Mouse (Mus musculus): ENCODE data around the gene Fibin. TPM values are rescaled to one million over a fixed set of nuclear protein-coding genes. Genes with fewer than 3 reads are reported as not detected.

The Fibin gene
- total and polyA plus RNA-seq, 3 experiments: not detected

GRCm38 (mm10) chr2:110316116-110316883 lies 46.7 kb downstream of the Fibin start:
- Histone ChIP-seq H3K4me2 (ENCODE audit: insufficient read depth, low read depth, poor library complexity, severe bottlenecking) (no peak overlapping the region), H3K9me3 (replicated peaks; ENCODE audit: low read length) (peaks cover 23% of the 10 kb centered on the region)
- TF ChIP-seq ZKSCAN1 (IDR thresholded peaks at IDR 0.05; ENCODE audit: borderline replicate concordance, low read depth, low read length): no peak
- no peak for TF ChIP-seq PAX5 (IDR thresholded peaks at IDR 0.05; ENCODE audit: low read length)
- no peak for TF ChIP-seq POLR2AphosphoS2 (IDR thresholded peaks at IDR 0.05; ENCODE audit: low read depth, low read length)
- no peak for TF ChIP-seq TCF12 (IDR thresholded peaks at IDR 0.05; ENCODE audit: low read depth, low read length)
- TF ChIP-seq MYC (IDR thresholded peaks at IDR 0.05; ENCODE audit: low read depth, low read length): no peak
- no peak for TF ChIP-seq HCFC1 (IDR thresholded peaks at IDR 0.05; ENCODE audit: low read depth, low read length)
- no peak for TF ChIP-seq JUN (IDR thresholded peaks at IDR 0.05; ENCODE audit: insufficient read depth, low read depth, low read length)
- no peak for TF ChIP-seq ELF1 (IDR thresholded peaks at IDR 0.05; ENCODE audit: low read depth, low read length)
- TF ChIP-seq SIN3A (IDR thresholded peaks at IDR 0.05; ENCODE audit: low read length): no peak
- no peak for TF ChIP-seq EP300 (IDR thresholded peaks at IDR 0.05; ENCODE audit: low read length)
- no peak for TF ChIP-seq ETS1 (conservative IDR thresholded peaks at IDR 0.05; ENCODE audit: low read depth, low read length)
- no peak for TF ChIP-seq GABPA (IDR thresholded peaks at IDR 0.05; ENCODE audit: insufficient replicate concordance, low read depth, low read length)
- no peak for TF ChIP-seq POLR2A (IDR thresholded peaks at IDR 0.05; ENCODE audit: low read depth, low read length)
- TF ChIP-seq USF2 (conservative IDR thresholded peaks at IDR 0.05; ENCODE audit: low read depth, low read length): no peak
- TF ChIP-seq USF1 (IDR thresholded peaks at IDR 0.05; ENCODE audit: low read depth, low read length): no peak
- no peak for TF ChIP-seq CHD2 (IDR thresholded peaks at IDR 0.05; ENCODE audit: low read length)
- no peak for TF ChIP-seq MXI1 (IDR thresholded peaks at IDR 0.05; ENCODE audit: low read depth, low read length)
- no peak for TF ChIP-seq KAT2A (IDR thresholded peaks at IDR 0.05; ENCODE audit: insufficient replicate concordance, low read length)

DNA sequence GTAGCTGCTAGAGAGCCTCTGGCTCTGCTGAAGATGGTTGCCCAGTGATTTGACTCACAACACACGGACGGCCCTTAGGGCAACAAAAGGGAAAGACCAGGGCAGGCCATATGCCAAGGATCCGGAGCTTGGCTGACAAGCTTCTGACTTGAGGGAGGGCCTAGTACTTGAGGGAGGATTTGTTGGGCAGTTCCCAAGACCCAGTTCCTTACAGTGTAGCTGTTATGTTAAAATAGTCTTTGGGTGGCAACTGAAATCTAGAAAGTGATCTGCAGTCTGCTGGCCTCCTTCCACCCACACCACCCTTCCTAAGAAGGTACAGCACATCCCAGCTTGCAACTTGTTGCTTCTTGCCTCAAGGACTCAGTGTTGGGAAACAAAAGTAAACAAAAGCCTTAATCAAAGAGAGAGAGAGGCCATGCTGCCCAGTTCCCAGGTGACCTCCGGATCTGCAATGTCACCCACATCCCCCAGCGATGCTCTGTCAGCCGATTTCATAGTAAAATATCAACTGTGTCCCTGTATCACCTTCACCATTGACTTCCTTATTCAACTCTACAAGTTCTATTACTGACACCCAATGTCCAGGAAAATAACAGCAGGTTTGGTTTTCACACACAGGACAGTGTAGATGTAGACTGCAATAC lies 48.4 kb downstream of the Fibin start, which contains the start of gene Bbox1:
Bbox1 (minus strand) TSS at position 52 of the 647 bp plus-strand sequence.
- Histone ChIP-seq H3K4me3 (replicated peaks in 1 of 3; ENCODE audit: low read depth in 2 of 3, low read length in 2 of 3, poor library complexity in 1 of 3) (no peak within 1 kb of the TSS), H3K79me2 (replicated peaks; ENCODE audit: control insufficient read depth, extremely low read depth, insufficient read depth, poor library complexity, severe bottlenecking) (no peaks in the 10 kb centered on the region), H3K4me2 (ENCODE audit: insufficient read depth, low read depth, poor library complexity, severe bottlenecking) (no peak within 1 kb of the TSS), H3K27ac (ENCODE audit: insufficient read depth, low read depth) (no peak within 1 kb of the TSS), H3K4me1 (ENCODE audit: control insufficient read depth in 1 of 2, insufficient read depth in 2 of 2) (no peaks in the 10 kb centered on the region), H3K27me3 (replicated peaks) (no peaks in the 10 kb centered on the region), H3K9me3 (replicated peaks; ENCODE audit: low read length) (peaks cover 26% of the 10 kb centered on the region), H3K9ac (ENCODE audit: insufficient read depth, low read depth) (no peak within 1 kb of the TSS), H3K36me3 (replicated peaks in 1 of 2; ENCODE audit: control insufficient read depth in 1 of 2, insufficient read depth in 1 of 2, low read length in 1 of 2) (no peaks in the 10 kb centered on the region)
- no peak for DNase-seq (ENCODE audit: extremely low read depth)
- in situ Hi-C loops (cut with MboI; ENCODE audit: low pct_ligation_motif_present, low pct_unique_long_range_greater_than_20kb, low sequenced_read_pairs) (no loop called here), dilution Hi-C loops (cut with MboI; ENCODE audit: extremely low pct_ligation_motif_present, extremely low pct_unique_long_range_greater_than_20kb, low sequenced_read_pairs) (no loop called here)
- TF ChIP-seq UBTF (IDR thresholded peaks at IDR 0.05; ENCODE audit: low read depth, low read length): no peak
- TF ChIP-seq HCFC1 (IDR thresholded peaks at IDR 0.05; ENCODE audit: low read depth, low read length): no peak
- TF ChIP-seq JUN (IDR thresholded peaks at IDR 0.05; ENCODE audit: insufficient read depth, low read depth, low read length): no peak
- no peak for TF ChIP-seq USF2 (conservative IDR thresholded peaks at IDR 0.05; ENCODE audit: low read depth, low read length)
- no peak for TF ChIP-seq MAX (IDR thresholded peaks at IDR 0.05; ENCODE audit: low read length)
- TF ChIP-seq RAD21 (IDR thresholded peaks at IDR 0.05; ENCODE audit: low read depth, low read length): no peak
- TF ChIP-seq TCF12 (IDR thresholded peaks at IDR 0.05; ENCODE audit: low read depth, low read length): no peak

More at GRCm38 (mm10) chr2:110316116-110316883, 46.7 kb downstream of the Fibin start:
- Histone ChIP-seq H3K27ac (ENCODE audit: insufficient read depth, low read depth) (no peak overlapping the region), H3K27me3 (replicated peaks) (no peaks in the 10 kb centered on the region), H3K36me3 (replicated peaks in 1 of 2; ENCODE audit: control insufficient read depth in 1 of 2, insufficient read depth in 1 of 2, low read length in 1 of 2) (no peaks in the 10 kb centered on the region), H3K4me3 (replicated peaks in 1 of 3; ENCODE audit: low read depth in 2 of 3, low read length in 2 of 3, poor library complexity in 1 of 3) (no peak overlapping the region), H3K79me2 (replicated peaks; ENCODE audit: control insufficient read depth, extremely low read depth, insufficient read depth, poor library complexity, severe bottlenecking) (no peaks in the 10 kb centered on the region), H3K4me1 (ENCODE audit: control insufficient read depth in 1 of 2, insufficient read depth in 2 of 2) (no peaks in the 10 kb centered on the region), H3K9ac (ENCODE audit: insufficient read depth, low read depth) (no peak overlapping the region)
- dilution Hi-C loops (cut with MboI; ENCODE audit: extremely low pct_ligation_motif_present, extremely low pct_unique_long_range_greater_than_20kb, low sequenced_read_pairs): no loop called here
- in situ Hi-C loops (cut with MboI; ENCODE audit: low pct_ligation_motif_present, low pct_unique_long_range_greater_than_20kb, low sequenced_read_pairs): no loop called here
- no peak for DNase-seq (ENCODE audit: extremely low read depth)

Measured in CH12.LX (cell line).